ENCODE assay signal across 8 mouse cellular contexts in genomic region chr8:70440246-70440645, GRCm38 (mm10). TPM values are rescaled to one million over a fixed set of nuclear protein-coding genes. Genes with fewer than 3 reads are reported as not detected.
DNase-seq lines count a peak whose midpoint lies in the region; ATAC-seq and TF ChIP-seq lines count a peak whose summit lies in the region.

No protein-coding gene starts in this region.

- H3K4me2 ChIP-seq in heart, postnatal 0 days (ENCODE audit: low read depth, low read length), result no peak overlapping the region
- H3K4me2 ChIP-seq in myocyte (ENCODE audit: low read depth), result peak overlapping the region; percentile 89

- no peak for DNase-seq in heart, postnatal 0 days (ENCODE audit: low spot score)
- no peak for DNase-seq in heart, adult 18-20 months
- DNase-seq in R1 (ENCODE audit: low read depth, low spot score), result peak; percentile 65
- peak; percentile 39 for DNase-seq in induced T-regulatory cell, adult 2 months (ENCODE audit: low read depth)
- DNase-seq in layer of hippocampus, postnatal 25 days (ENCODE audit: extremely low spot score in 1 of 2, low spot score in 1 of 2), result no peak
- DNase-seq in thymus, adult 18-20 months, result no peak
- no peak for DNase-seq in MN1 (ENCODE audit: low spot score)

- 0 out of 2 replicates have a peak, but pooled peaks have one; percentile 4 for TF ChIP-seq CTCF in heart, postnatal 0 days (IDR thresholded peaks at IDR 0.05; ENCODE audit: low read depth)

- H3K27ac ChIP-seq in heart, postnatal 0 days (ENCODE audit: low read depth), result no peak overlapping the region

- WGBS in heart, postnatal 0 days, result 47% methylated on average over 3 of the region's 3 CpGs

- H3K9me3 ChIP-seq in heart, postnatal 0 days (replicated peaks; ENCODE audit: control insufficient read depth, low read length), result no peaks in the 10 kb centered on the region

- TF ChIP-seq POLR2A in myocyte (IDR thresholded peaks at IDR 0.05; ENCODE audit: insufficient read length, low read depth), result no peak

- no peak overlapping the region for H3K4me3 ChIP-seq in heart, postnatal 0 days (ENCODE audit: low read depth, low read length)
- H3K4me3 ChIP-seq in myocyte, result peak overlapping the region; percentile 58

- peaks cover 8% of the 10 kb centered on the region for H3K4me1 ChIP-seq in heart, postnatal 0 days (ENCODE audit: control insufficient read depth, insufficient read depth)

- peak overlapping the region; percentile 31 for H3ac ChIP-seq in myocyte (ENCODE audit: control insufficient read depth, insufficient read length)

- TF ChIP-seq EP300 in heart, postnatal 0 days (IDR thresholded peaks at IDR 0.05; ENCODE audit: low read depth), result no peak

- peaks cover 14% of the 10 kb centered on the region for H3K79me2 ChIP-seq in myocyte (ENCODE audit: control insufficient read depth, insufficient read depth)

- no peaks in the 10 kb centered on the region for H3K36me3 ChIP-seq in heart, postnatal 0 days (replicated peaks; ENCODE audit: control insufficient read depth, insufficient read depth, low read length)
- H3K36me3 ChIP-seq in myocyte (ENCODE audit: control insufficient read depth, insufficient read depth), result no peaks in the 10 kb centered on the region

- no peak for ATAC-seq in heart, postnatal 0 days (ENCODE audit: insufficient read depth, low read depth)

- no peaks in the 10 kb centered on the region for H3K27me3 ChIP-seq in heart, postnatal 0 days (ENCODE audit: control insufficient read depth, insufficient read depth, low read length)
- no peaks in the 10 kb centered on the region for H3K27me3 ChIP-seq in myocyte (ENCODE audit: control insufficient read depth, insufficient read depth, insufficient read length)

- H3K9ac ChIP-seq in heart, postnatal 0 days (replicated peaks; ENCODE audit: low read depth, low read length), result no peak overlapping the region

TF ChIP-seq in myocyte, 11 proteins besides CTCF, POLR2A, EP300 and RAD21:
- TF ChIP-seq TCF3 (IDR thresholded peaks at IDR 0.05; ENCODE audit: insufficient read length, low read depth) (no peak), E2F4 (IDR thresholded peaks at IDR 0.05; ENCODE audit: insufficient read depth) (no peak)

RNA-seq across cellular contexts. Expression of gene Crtc1, which starts 0.9 kb away (rescaled TPM):
- 6.0 and 6.5 TPM in 2 replicates for total RNA-seq in heart, postnatal 0 days (2014; rRNA removed; ENCODE audit: low replicate concordance)
- polyA plus RNA-seq in heart, postnatal 0 days (2015; fragmentation: Nextera tagmentation; extraction: Ambion mirVana), result 6.0 and 6.9 TPM in 2 replicates
- total RNA-seq in heart, adult 18-20 months (2021), result 1 to 10 TPM; 7.8 to 9.0 TPM
- polyA plus RNA-seq in myocyte (2012; fragmentation: generic; extraction: Trizol), result 9.6 TPM
- total RNA-seq in layer of hippocampus, postnatal 25 days (2021), result 100 to 1,000 TPM; 166 to 172 TPM

RNA-seq across cellular contexts. Expression of gene Klhl26, which starts 36.5 kb away (rescaled TPM):
- 15.8 and 22.6 TPM in 2 replicates for total RNA-seq in heart, postnatal 0 days (2014; rRNA removed; ENCODE audit: low replicate concordance)
- polyA plus RNA-seq in heart, postnatal 0 days (2015; fragmentation: Nextera tagmentation; extraction: Ambion mirVana), result 7.1 and 8.7 TPM in 2 replicates
- 1 to 10 TPM; 8.4 to 9.7 TPM for total RNA-seq in heart, adult 18-20 months (2021)
- 32.5 TPM for polyA plus RNA-seq in myocyte (2012; fragmentation: generic; extraction: Trizol)
- total RNA-seq in layer of hippocampus, postnatal 25 days (2021), result 10 to 100 TPM; 54.1 to 60.7 TPM

RNA-seq across cellular contexts. Expression of gene Tmem59l, which starts 46.9 kb away (rescaled TPM):
- total RNA-seq in heart, postnatal 0 days (2014; rRNA removed; ENCODE audit: low replicate concordance), result not detected in 2 replicates
- not detected in 2 replicates for polyA plus RNA-seq in heart, postnatal 0 days (2015; fragmentation: Nextera tagmentation; extraction: Ambion mirVana)
- total RNA-seq in heart, adult 18-20 months (2021), result not detected
- 0.04 TPM for polyA plus RNA-seq in myocyte (2012; fragmentation: generic; extraction: Trizol)
- 100 to 1,000 TPM; 318 to 351 TPM for total RNA-seq in layer of hippocampus, postnatal 25 days (2021)

RNA-seq across cellular contexts. Expression of gene Crlf1, which starts 52.7 kb away (rescaled TPM):
- not detected in 2 replicates for total RNA-seq in heart, postnatal 0 days (2014; rRNA removed; ENCODE audit: low replicate concordance)
- polyA plus RNA-seq in heart, postnatal 0 days (2015; fragmentation: Nextera tagmentation; extraction: Ambion mirVana), result 0.16 and 0.66 TPM in 2 replicates
- under 1 TPM; 0.20 to 0.62 TPM for total RNA-seq in heart, adult 18-20 months (2021)
- 99.1 TPM for polyA plus RNA-seq in myocyte (2012; fragmentation: generic; extraction: Trizol)
- 10 to 100 TPM; 45.2 to 49.5 TPM for total RNA-seq in layer of hippocampus, postnatal 25 days (2021)

Comparison
In these comparisons a context has a peak if more than half of its experiments do, and no peak if none do; other contexts are left out.
1. DNase-seq: peak in R1 (single experiment) and induced T-regulatory cell, adult 2 months (single experiment); none in heart, postnatal 0 days (single experiment), heart, adult 18-20 months (0 of 2), layer of hippocampus, postnatal 25 days (0 of 2), thymus, adult 18-20 months (0 of 2) and MN1 (single experiment).
2. RNA of gene Crtc1, which starts 0.9 kb away (total RNA-seq): 166 to 172 TPM in layer of hippocampus, postnatal 25 days; 7.8 to 9.0 TPM in heart, adult 18-20 months and 6.0 to 6.5 TPM in heart, postnatal 0 days; every median in the first group is over 10 times any median in the second.
3. RNA of gene Tmem59l, which starts 46.9 kb away (total RNA-seq): 318 to 351 TPM in layer of hippocampus, postnatal 25 days; not detected in heart, adult 18-20 months and not detected in heart, postnatal 0 days; every median in the first group is over 100 times any median in the second.